Mouse (Mus musculus): ENCODE measurements at regions not wholly inside any gene's neighbourhood (a gene's known extent, or its start where the extent isn't known, plus 50 kb on each side); places are given as distances from the start of the nearest gene placed in this dataset.

GRCm38 (mm10) chr10:98805013-98805412, 109.2 kb upstream of the Atp2b1 start:
- in situ Hi-C loops (cut with MboI; ENCODE audit: low pct_unique_long_range_greater_than_20kb in 1 of 2, low sequenced_read_pairs in 2 of 2, unreplicated experiment in 1 of 2), result loop anchor here in 1 of 2 experiments (25.0 kb wide), 1 partner anchor 282 kb away; no protein-coding TSS in a partner anchor

GRCm38 (mm10) chr10:98806798-98807535, 107.2 kb upstream of the Atp2b1 start:
- in situ Hi-C loops (cut with MboI; ENCODE audit: low pct_unique_long_range_greater_than_20kb in 1 of 2, low sequenced_read_pairs in 2 of 2, unreplicated experiment in 1 of 2), result loop anchor here in 1 of 2 experiments (25.0 kb wide), 1 partner anchor 280 kb away; no protein-coding TSS in a partner anchor

- in situ Hi-C loops (cut with MboI; ENCODE audit: low pct_unique_long_range_greater_than_20kb in 1 of 2, low sequenced_read_pairs in 2 of 2, unreplicated experiment in 1 of 2), result loop anchor here in 1 of 2 experiments (25.0 kb wide), 1 partner anchor 279 kb away; no protein-coding TSS in a partner anchor
These were observed 105.6 kb upstream of the Atp2b1 start for GRCm38 (mm10) chr10:98808644-98809043.

GRCm38 (mm10) chr10:98829051-98829450, 85.2 kb upstream of the Atp2b1 start:
- in situ Hi-C loops (cut with MboI; ENCODE audit: low pct_unique_long_range_greater_than_20kb in 1 of 2, low sequenced_read_pairs in 2 of 2, unreplicated experiment in 1 of 2), result no loop called here

GRCm38 (mm10) chr10:98831488-98831887, 82.7 kb upstream of the Atp2b1 start:
- in situ Hi-C loops (cut with MboI; ENCODE audit: low pct_unique_long_range_greater_than_20kb in 1 of 2, low sequenced_read_pairs in 2 of 2, unreplicated experiment in 1 of 2), result no loop called here

GRCm38 (mm10) chr10:98837289-98838181, 76.7 kb upstream of the Atp2b1 start:
- in situ Hi-C loops (cut with MboI; ENCODE audit: low pct_unique_long_range_greater_than_20kb in 1 of 2, low sequenced_read_pairs in 2 of 2, unreplicated experiment in 1 of 2), result no loop called here

- in situ Hi-C loops (cut with MboI; ENCODE audit: low pct_unique_long_range_greater_than_20kb in 1 of 2, low sequenced_read_pairs in 2 of 2, unreplicated experiment in 1 of 2), result no loop called here
These were observed 75.1 kb upstream of the Atp2b1 start for GRCm38 (mm10) chr10:98838926-98839679.

- in situ Hi-C loops (cut with MboI; ENCODE audit: low pct_unique_long_range_greater_than_20kb in 1 of 2, low sequenced_read_pairs in 2 of 2, unreplicated experiment in 1 of 2), result no loop called here
These were observed 74.2 kb upstream of the Atp2b1 start for GRCm38 (mm10) chr10:98839963-98840362.

GRCm38 (mm10) chr10:98840411-98840810, 73.8 kb upstream of the Atp2b1 start:
- in situ Hi-C loops (cut with MboI; ENCODE audit: low pct_unique_long_range_greater_than_20kb in 1 of 2, low sequenced_read_pairs in 2 of 2, unreplicated experiment in 1 of 2), result no loop called here

- in situ Hi-C loops (cut with MboI; ENCODE audit: low pct_unique_long_range_greater_than_20kb in 1 of 2, low sequenced_read_pairs in 2 of 2, unreplicated experiment in 1 of 2), result no loop called here
These were observed 73.0 kb upstream of the Atp2b1 start for GRCm38 (mm10) chr10:98840957-98841831.

- in situ Hi-C loops (cut with MboI; ENCODE audit: low pct_unique_long_range_greater_than_20kb in 1 of 2, low sequenced_read_pairs in 2 of 2, unreplicated experiment in 1 of 2), result no loop called here
These were observed 72.3 kb upstream of the Atp2b1 start for GRCm38 (mm10) chr10:98841860-98842259.

- in situ Hi-C loops (cut with MboI; ENCODE audit: low pct_unique_long_range_greater_than_20kb in 1 of 2, low sequenced_read_pairs in 2 of 2, unreplicated experiment in 1 of 2), result no loop called here
These were observed 71.5 kb upstream of the Atp2b1 start for GRCm38 (mm10) chr10:98842721-98843120.

- in situ Hi-C loops (cut with MboI; ENCODE audit: low pct_unique_long_range_greater_than_20kb in 1 of 2, low sequenced_read_pairs in 2 of 2, unreplicated experiment in 1 of 2), result no loop called here
These were observed 64.4 kb upstream of the Atp2b1 start for GRCm38 (mm10) chr10:98849851-98850250.

- in situ Hi-C loops (cut with MboI; ENCODE audit: low pct_unique_long_range_greater_than_20kb in 1 of 2, low sequenced_read_pairs in 2 of 2, unreplicated experiment in 1 of 2), result no loop called here
These were observed 56.8 kb upstream of the Atp2b1 start for GRCm38 (mm10) chr10:98857395-98857794.

GRCm38 (mm10) chr10:98861521-98861920, 52.7 kb upstream of the Atp2b1 start:
- in situ Hi-C loops (cut with MboI; ENCODE audit: low pct_unique_long_range_greater_than_20kb in 1 of 2, low sequenced_read_pairs in 2 of 2, unreplicated experiment in 1 of 2), result no loop called here

GRCm38 (mm10) chr10:98862712-98863111, 51.5 kb upstream of the Atp2b1 start:
- in situ Hi-C loops (cut with MboI; ENCODE audit: low pct_unique_long_range_greater_than_20kb in 1 of 2, low sequenced_read_pairs in 2 of 2, unreplicated experiment in 1 of 2), result no loop called here

GRCm38 (mm10) chr10:98864384-98864783, 49.8 kb upstream of the Atp2b1 start:
- in situ Hi-C loops (cut with MboI; ENCODE audit: low pct_unique_long_range_greater_than_20kb in 1 of 2, low sequenced_read_pairs in 2 of 2, unreplicated experiment in 1 of 2), result no loop called here
